Mouse (Mus musculus): Measurements from ENCODE around the gene Fgf14. TPM values are rescaled to one million over a fixed set of nuclear protein-coding genes. Genes with fewer than 3 reads are reported as not detected.
"Not testable (repeated sequence)": the region's sequence is repeated elsewhere in the genome, so short reads cannot be mapped to it uniquely, and the experiment has no call there.

Gene Fgf14
- polyA plus RNA-seq, 1 experiment from 2014 or later: 1.1 TPM

DNA sequence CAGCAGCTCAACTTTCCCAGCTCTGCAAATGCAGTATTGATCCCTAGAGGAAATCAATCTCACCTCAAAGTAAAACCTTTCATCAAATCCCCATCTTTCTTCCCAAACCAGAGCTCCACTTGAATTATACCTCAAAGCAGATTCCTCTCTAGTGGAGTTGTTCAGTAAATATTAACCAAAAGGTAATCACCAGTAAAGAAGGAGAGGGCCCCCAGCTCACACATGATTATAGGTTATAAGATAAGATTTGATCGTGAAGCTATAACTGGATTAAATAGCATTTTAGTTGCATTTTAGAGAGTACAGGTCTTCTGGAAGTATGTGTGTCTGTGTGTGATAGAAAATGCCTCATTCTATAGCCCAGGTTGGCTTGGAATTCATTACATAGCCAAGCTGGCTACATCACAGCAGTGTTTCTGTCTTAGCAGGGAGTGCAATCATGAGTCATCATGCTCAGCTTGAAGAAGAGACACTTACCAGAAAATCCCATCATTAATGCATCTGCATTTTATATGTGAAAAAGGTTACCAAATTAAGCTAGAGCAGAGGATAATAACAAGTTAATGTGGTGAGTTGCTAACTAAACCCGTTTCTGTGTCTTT is 202.8 kb downstream of the Fgf14 start:
- no peak for ATAC-seq (ENCODE audit: insufficient number of reproducible peaks, insufficient read depth, low FRiP score, low TSS enrichment, low read depth)
- H3K4me2 ChIP-seq: no peak overlapping the region
- H3K36me3 ChIP-seq: no peaks in the 10 kb centered on the region
- H3K4me1 ChIP-seq: no peaks in the 10 kb centered on the region
- H3K4me3 ChIP-seq: no peak overlapping the region
- 80% methylated on average over 2 of the region's 2 CpGs for whole genome bisulfite sequencing
- H3K27me3 ChIP-seq: no peaks in the 10 kb centered on the region
- H3K27ac ChIP-seq: no peak overlapping the region
- H3K9me3 ChIP-seq: no peaks in the 10 kb centered on the region
- H3K9ac ChIP-seq: no peak overlapping the region

DNA sequence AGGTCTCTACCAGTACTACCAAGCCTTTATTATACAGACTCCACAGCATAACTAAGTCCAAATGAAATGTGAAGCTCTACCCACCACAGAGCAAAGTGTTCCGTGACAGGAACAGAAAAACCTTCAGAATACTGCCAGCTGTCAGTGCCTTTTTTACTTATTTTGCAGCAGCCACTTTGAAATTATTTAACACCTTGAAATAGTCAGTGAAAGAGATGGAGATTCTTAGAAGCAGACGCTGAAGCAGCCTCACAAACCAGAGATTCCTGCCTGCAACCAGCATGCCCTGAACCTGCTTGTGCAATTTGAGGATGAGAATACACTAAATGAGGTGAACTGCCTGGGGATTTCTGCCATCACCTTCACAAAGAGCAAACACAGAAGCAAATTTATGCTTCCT is 206.0 kb downstream of the Fgf14 start:
- ATAC-seq (ENCODE audit: insufficient number of reproducible peaks, insufficient read depth, low FRiP score, low TSS enrichment, low read depth): no peak
- Histone ChIP-seq H3K4me3 (no peak overlapping the region), H3K27me3 (no peaks in the 10 kb centered on the region), H3K4me2 (no peak overlapping the region), H3K9me3 (no peaks in the 10 kb centered on the region), H3K4me1 (no peaks in the 10 kb centered on the region), H3K9ac (no peak overlapping the region), H3K36me3 (no peaks in the 10 kb centered on the region), H3K27ac (no peak overlapping the region)
- WGBS: 67% methylated on average over 2 of the region's 2 CpGs

DNA sequence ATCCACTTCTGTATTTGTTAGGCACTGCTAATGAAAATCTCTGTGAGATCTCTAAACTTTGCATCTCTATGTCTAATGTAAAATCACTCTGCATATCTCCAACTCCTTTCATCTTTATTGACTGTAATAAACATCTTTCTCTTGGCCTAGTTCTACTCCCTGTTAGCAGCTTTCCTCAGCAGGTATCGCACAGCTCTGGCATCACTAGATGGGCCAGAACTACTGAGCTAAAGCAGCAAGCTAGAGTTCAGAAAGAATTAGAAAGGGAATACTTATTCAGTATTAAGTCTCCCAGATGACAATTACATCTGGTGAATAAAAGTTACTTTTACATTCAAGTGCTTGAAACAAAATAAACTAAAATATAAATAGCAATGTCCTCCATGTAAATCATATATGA is 221.8 kb downstream of the Fgf14 start:
- Histone ChIP-seq H3K27me3 (no peaks in the 10 kb centered on the region), H3K36me3 (no peaks in the 10 kb centered on the region), H3K4me2 (no peak overlapping the region), H3K9ac (no peak overlapping the region), H3K27ac (no peak overlapping the region), H3K4me1 (no peaks in the 10 kb centered on the region), H3K9me3 (no peaks in the 10 kb centered on the region), H3K4me3 (no peak overlapping the region)
- 94% methylated on average over 1 of the region's 1 CpGs for WGBS
- ATAC-seq (ENCODE audit: insufficient number of reproducible peaks, insufficient read depth, low FRiP score, low TSS enrichment, low read depth): no peak

DNA sequence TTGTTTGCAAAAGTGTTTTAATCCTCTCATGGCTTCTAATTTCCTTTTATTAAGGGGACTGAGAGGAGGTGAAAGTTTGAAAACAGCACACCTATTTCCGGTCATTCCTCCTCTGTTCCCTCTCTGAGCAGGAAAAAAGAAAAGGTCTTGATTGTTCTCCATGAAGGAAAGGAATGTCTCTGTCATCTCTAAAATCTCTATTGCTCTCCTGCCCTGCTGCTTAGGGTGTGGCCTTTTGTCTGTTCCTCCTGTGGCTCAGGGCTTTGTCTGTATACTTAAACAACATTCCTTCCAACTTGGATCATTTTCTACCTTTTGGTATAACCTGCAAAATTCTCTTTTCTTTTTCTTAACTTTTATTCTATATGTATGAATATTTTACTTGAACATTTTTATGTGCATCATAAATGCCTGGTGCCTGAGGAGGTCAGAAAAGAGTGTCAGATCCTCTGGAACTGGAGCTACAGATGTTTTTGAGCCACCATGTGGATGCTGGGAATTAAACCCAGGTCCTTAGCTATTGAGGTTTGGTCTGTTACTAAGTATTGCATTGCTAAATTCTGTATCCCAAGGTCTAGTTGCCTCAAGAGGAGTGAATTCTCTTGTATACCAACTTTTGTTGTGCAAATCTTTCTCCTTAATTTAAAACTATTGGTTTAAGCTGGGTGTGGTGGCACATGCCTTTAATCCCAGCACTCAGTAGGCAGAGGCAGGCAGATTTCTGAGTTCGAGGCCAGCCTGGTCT is 230.7 kb downstream of the Fgf14 start:
- ATAC-seq (ENCODE audit: insufficient number of reproducible peaks, insufficient read depth, low FRiP score, low TSS enrichment, low read depth): no peak
- H3K4me2 ChIP-seq: no peak overlapping the region
- H3K36me3 ChIP-seq: no peaks in the 10 kb centered on the region
- WGBS: 71% methylated on average over 2 of the region's 2 CpGs
- no peaks in the 10 kb centered on the region for H3K27me3 ChIP-seq
- H3K27ac ChIP-seq: no peak overlapping the region
- H3K9ac ChIP-seq: no peak overlapping the region
- H3K9me3 ChIP-seq: no peaks in the 10 kb centered on the region
- no peak overlapping the region for H3K4me3 ChIP-seq
- no peaks in the 10 kb centered on the region for H3K4me1 ChIP-seq

DNA sequence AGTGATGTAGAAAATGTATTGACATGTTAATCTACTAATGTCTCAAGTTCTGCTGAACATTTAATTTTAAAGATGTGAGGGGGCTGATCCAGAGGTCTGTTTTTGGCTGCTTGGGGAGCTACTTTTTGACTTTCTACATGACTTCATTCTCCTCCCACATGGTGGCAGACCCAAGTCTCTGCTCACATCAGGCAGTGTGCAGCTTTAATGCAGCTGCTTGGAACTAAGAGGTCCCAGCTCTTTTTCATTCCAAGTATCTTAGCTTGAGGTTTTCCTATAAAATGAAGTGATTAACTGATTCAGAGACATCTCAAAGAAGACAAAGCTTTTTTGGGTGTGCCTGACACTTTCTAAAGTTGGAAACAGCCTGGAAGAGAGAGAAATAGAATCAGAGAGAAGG is 232.1 kb downstream of the Fgf14 start:
- no peaks in the 10 kb centered on the region for H3K36me3 ChIP-seq
- H3K4me2 ChIP-seq: no peak overlapping the region
- H3K9me3 ChIP-seq: no peaks in the 10 kb centered on the region
- no peak overlapping the region for H3K9ac ChIP-seq
- H3K27me3 ChIP-seq: no peaks in the 10 kb centered on the region
- ATAC-seq (ENCODE audit: insufficient number of reproducible peaks, insufficient read depth, low FRiP score, low TSS enrichment, low read depth): no peak
- H3K27ac ChIP-seq: no peak overlapping the region
- H3K4me1 ChIP-seq: no peaks in the 10 kb centered on the region
- H3K4me3 ChIP-seq: no peak overlapping the region

DNA sequence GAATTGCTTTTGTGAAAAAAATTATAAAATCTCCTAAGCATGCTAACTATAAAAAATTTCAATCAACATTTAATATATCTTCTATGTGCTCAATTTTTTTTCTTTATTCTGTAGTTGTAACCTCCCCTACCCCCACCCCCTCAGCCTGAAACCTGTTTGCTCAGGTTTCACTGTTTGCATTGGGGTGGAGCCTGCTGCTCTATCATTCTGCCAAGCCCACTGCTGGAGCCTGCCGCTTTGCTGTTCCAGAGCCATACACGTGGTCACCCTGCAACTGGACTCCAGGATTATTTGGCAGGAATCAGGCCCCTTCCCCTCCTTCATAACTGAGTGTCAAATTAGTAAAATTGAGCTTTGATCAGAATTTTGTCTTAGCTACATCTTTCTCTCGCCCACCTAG is 237.6 kb downstream of the Fgf14 start:
- not testable (repeated sequence) for H3K36me3 ChIP-seq; H3K27me3 ChIP-seq; H3K27ac ChIP-seq; H3K9ac ChIP-seq; ATAC-seq (ENCODE audit: insufficient number of reproducible peaks, insufficient read depth, low FRiP score, low TSS enrichment, low read depth); H3K4me2 ChIP-seq; H3K4me3 ChIP-seq; H3K9me3 ChIP-seq; H3K4me1 ChIP-seq
- WGBS: 28% methylated on average over 3 of the region's 3 CpGs

DNA sequence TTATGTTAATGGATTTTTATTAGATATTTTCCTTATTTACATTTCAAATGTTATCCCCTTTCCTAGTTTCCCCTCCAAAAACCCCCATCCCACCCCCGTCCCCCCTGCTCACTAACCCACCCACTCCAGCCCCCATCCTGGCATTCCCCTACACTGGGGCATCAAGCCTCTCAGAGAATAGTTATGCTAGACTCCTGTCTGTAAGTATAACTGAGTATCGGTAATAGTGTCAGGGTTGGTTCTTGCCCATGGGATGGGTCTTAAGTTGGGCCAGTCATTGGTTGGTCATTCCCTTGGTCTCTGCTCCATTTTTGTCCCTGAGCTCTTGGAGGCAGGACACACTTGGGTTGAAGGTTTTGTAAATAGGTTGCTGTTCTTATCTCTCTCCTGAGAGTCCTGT is 265.0 kb downstream of the Fgf14 start:
- 76% methylated on average over 2 of the region's 2 CpGs for WGBS
- ATAC-seq (ENCODE audit: insufficient number of reproducible peaks, insufficient read depth, low FRiP score, low TSS enrichment, low read depth): no peak
- no peak overlapping the region for H3K9ac ChIP-seq

DNA sequence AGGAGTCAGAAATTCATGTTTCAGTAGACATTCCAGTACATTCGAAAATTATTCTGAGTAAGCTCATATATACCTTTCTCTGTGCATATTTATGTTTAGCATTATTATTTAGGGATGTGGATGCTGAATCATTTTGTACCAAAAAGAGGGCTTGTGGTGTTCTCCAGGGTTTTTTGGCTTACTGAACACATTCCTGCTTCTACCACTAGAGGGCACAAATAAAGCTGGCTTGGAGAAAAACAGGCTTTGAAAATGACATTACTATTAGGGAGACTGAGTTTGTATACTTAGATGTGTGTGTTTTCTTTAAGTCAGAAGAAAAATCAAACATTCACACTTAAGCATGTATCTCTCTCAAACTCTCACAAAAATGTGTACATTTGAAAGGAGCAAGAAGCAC is 266.0 kb downstream of the Fgf14 start:
- Histone ChIP-seq H3K27ac (no peak overlapping the region), H3K36me3 (no peaks in the 10 kb centered on the region), H3K9me3 (no peaks in the 10 kb centered on the region), H3K4me1 (no peaks in the 10 kb centered on the region), H3K9ac (no peak overlapping the region), H3K27me3 (no peaks in the 10 kb centered on the region), H3K4me2 (no peak overlapping the region), H3K4me3 (no peak overlapping the region)
- ATAC-seq (ENCODE audit: insufficient number of reproducible peaks, insufficient read depth, low FRiP score, low TSS enrichment, low read depth): no peak
- 3% methylated on average over 1 of the region's 1 CpGs for WGBS

More for the DNA sequence above, 265.0 kb downstream of the Fgf14 start:
- Histone ChIP-seq H3K27me3 (no peaks in the 10 kb centered on the region), H3K4me1 (no peaks in the 10 kb centered on the region), H3K4me3 (no peak overlapping the region), H3K36me3 (no peaks in the 10 kb centered on the region), H3K4me2 (no peak overlapping the region), H3K27ac (no peak overlapping the region), H3K9me3 (no peaks in the 10 kb centered on the region)

DNA sequence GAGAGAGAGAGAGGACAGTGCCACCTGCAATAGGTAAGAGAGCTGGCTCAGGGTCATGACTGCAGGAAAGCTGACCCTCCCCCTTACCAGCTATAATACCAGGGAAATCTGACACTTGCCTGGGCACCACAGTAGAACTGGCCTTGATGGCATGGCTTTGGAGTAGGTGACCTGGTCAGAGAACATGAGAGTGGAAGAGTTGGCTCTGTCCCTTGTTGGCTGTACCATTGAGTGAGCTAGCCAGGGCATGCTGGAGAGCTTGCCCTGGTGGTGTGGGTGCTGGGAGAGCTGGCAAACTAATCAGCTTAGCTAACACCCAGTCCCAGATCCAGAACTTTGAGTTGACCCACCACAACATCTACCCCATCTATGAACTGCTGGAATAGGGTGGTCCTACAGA is 348.5 kb downstream of the Fgf14 start:
- Histone ChIP-seq H3K4me2 (no peak overlapping the region), H3K4me3 (no peak overlapping the region), H3K27me3 (no peaks in the 10 kb centered on the region), H3K36me3 (no peaks in the 10 kb centered on the region), H3K9ac (no peak overlapping the region), H3K27ac (no peak overlapping the region), H3K4me1 (no peaks in the 10 kb centered on the region), H3K9me3 (no peaks in the 10 kb centered on the region)
- no peak for ATAC-seq (ENCODE audit: insufficient number of reproducible peaks, insufficient read depth, low FRiP score, low TSS enrichment, low read depth)

DNA sequence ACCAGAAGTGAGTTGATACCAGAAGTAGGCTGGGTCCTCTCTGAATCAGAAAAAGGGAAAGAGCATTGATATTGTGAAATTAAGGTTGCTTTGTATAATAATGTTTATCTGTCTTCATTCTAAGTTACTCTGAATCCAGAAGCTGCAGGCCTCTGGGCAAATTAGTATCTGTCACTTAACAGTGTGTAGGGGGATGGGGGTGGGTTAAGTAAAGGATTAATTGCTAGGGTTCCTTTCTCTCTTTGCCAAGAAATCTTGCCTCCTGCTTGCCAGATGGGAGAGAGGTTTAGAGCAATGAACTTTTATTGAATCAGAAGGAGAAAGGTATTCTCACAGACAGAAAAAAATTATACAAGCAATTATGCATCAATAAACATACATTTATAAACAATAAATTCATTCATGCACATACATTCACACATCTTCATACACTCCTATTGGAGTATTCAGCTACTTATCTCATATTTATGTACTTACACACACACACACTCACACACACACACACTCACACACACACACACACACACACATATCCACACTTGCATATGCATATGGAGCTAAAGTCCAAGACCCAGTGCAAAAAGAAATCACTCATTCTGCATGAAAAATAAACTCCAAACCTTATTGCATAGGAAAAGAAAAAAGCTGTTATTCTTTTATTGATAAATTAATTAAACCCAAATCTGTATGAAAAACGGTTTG is 357.8 kb downstream of the Fgf14 start:
- H3K4me2 ChIP-seq: no peak overlapping the region
- H3K9ac ChIP-seq: no peak overlapping the region
- H3K4me3 ChIP-seq: no peak overlapping the region
- H3K27me3 ChIP-seq: no peaks in the 10 kb centered on the region
- no peak overlapping the region for H3K27ac ChIP-seq
- H3K4me1 ChIP-seq: no peaks in the 10 kb centered on the region
- ATAC-seq (ENCODE audit: insufficient number of reproducible peaks, insufficient read depth, low FRiP score, low TSS enrichment, low read depth): no peak
- 52% methylated on average over 1 of the region's 1 CpGs for WGBS
- no peaks in the 10 kb centered on the region for H3K9me3 ChIP-seq
- no peaks in the 10 kb centered on the region for H3K36me3 ChIP-seq

DNA sequence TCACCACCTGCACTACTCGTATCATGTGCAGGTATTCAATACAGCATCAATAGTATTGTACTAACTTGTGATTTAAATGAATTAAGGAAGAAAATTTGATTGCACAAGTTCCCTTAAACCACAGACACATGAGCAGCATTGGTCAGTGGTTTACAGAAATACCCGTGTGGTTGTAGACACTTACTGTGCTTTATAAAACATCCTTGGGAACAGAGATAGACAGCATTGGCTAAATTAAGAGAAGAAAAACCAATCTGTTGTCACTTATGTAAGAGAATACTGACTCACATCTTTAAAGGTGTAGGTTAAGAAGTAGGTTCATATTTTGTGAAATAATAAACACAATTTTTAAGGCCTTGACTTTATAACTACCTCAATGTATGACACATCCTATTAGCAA is 361.4 kb downstream of the Fgf14 start:
- H3K9me3 ChIP-seq: no peaks in the 10 kb centered on the region
- H3K4me2 ChIP-seq: no peak overlapping the region
- no peak overlapping the region for H3K27ac ChIP-seq
- 79% methylated on average over 2 of the region's 2 CpGs for WGBS
- no peak overlapping the region for H3K9ac ChIP-seq
- no peak for ATAC-seq (ENCODE audit: insufficient number of reproducible peaks, insufficient read depth, low FRiP score, low TSS enrichment, low read depth)
- no peaks in the 10 kb centered on the region for H3K4me1 ChIP-seq
- H3K27me3 ChIP-seq: no peaks in the 10 kb centered on the region
- no peaks in the 10 kb centered on the region for H3K36me3 ChIP-seq
- no peak overlapping the region for H3K4me3 ChIP-seq

DNA sequence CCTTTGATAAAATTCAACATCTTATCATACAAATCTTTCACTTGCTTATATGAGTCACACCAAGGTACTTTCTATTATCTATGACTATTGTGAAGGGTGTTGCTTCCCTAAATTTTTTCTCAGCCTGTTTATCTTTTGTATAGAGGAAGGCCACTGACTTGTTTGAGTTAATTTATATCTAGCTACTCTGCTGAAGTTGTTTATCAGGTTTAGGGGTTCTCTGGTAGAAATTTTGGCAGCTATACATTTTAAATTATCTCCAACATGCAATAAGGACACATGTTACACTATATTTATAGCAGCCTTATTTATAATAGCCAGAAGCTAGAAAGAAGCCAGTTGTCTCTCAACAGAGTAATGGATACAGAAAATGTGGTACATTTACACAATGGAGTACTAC is 389.9 kb downstream of the Fgf14 start:
- Histone ChIP-seq H3K4me1 (no peaks in the 10 kb centered on the region), H3K27ac (no peak overlapping the region), H3K9me3 (no peaks in the 10 kb centered on the region), H3K36me3 (no peaks in the 10 kb centered on the region), H3K9ac (no peak overlapping the region), H3K27me3 (no peaks in the 10 kb centered on the region), H3K4me2 (no peak overlapping the region), H3K4me3 (no peak overlapping the region)
- ATAC-seq (ENCODE audit: insufficient number of reproducible peaks, insufficient read depth, low FRiP score, low TSS enrichment, low read depth): no peak
